Comparison of ENCODE assay signal across 19 mouse cellular contexts in genomic region chr8:128470097-128470496, GRCm38 (mm10).
DNase-seq lines count a peak whose midpoint lies in the region; ATAC-seq and TF ChIP-seq lines count a peak whose summit lies in the region.
"Had no signal": no experiment of that assay in that cellular context is flagged by ENCODE, and none has a peak within 500 bp of the region (broad histone marks: within the 10 kb centered on the region; RNA-seq: fewer than 3 reads in every experiment).

No protein-coding gene starts in this region.

- ATAC-seq in heart, embryonic 16.5 days (replicated peaks; ENCODE audit: extremely low read depth, insufficient read depth, low FRiP score): no peak
- ATAC-seq in lung, embryonic 15.5 days (ENCODE audit: borderline replicate concordance, extremely low read depth, low FRiP score, low TSS enrichment): no peak
- no peak for ATAC-seq in lung, postnatal 0 days
- no peak for ATAC-seq in midbrain, embryonic 16.5 days
- ATAC-seq: forebrain, embryonic 16.5 days; intestine, embryonic 15.5 days had no signal

- H3K9me3 ChIP-seq in heart, embryonic 16.5 days (replicated peaks; ENCODE audit: control insufficient read depth, low read length): no peaks in the 10 kb centered on the region
- no peaks in the 10 kb centered on the region for H3K9me3 ChIP-seq in lung, embryonic 15.5 days
- H3K9me3 ChIP-seq in lung, postnatal 0 days (ENCODE audit: low read length): no peaks in the 10 kb centered on the region
- H3K9me3 ChIP-seq in midbrain, embryonic 16.5 days (replicated peaks; ENCODE audit: control insufficient read depth, low read length, poor library complexity, severe bottlenecking): no peaks in the 10 kb centered on the region
- H3K9me3 ChIP-seq: embryonic facial prominence, embryonic 12.5 days; forebrain, embryonic 12.5 days; heart, embryonic 10.5 days; hindbrain, embryonic 10.5 days; intestine, embryonic 15.5 days had no signal

- no peaks in the 10 kb centered on the region for H3K27me3 ChIP-seq in heart, adult 2 months (ENCODE audit: control insufficient read depth, insufficient read depth, low read length)
- no peaks in the 10 kb centered on the region for H3K27me3 ChIP-seq in heart, embryonic 16.5 days (ENCODE audit: control insufficient read depth, insufficient read depth, low read length)
- no peaks in the 10 kb centered on the region for H3K27me3 ChIP-seq in lung, embryonic 15.5 days
- H3K27me3 ChIP-seq in lung, postnatal 0 days (replicated peaks; ENCODE audit: insufficient read depth, low read length): no peaks in the 10 kb centered on the region
- H3K27me3 ChIP-seq in midbrain, embryonic 16.5 days (ENCODE audit: control insufficient read depth, insufficient read depth, low read depth, low read length): no peaks in the 10 kb centered on the region
- H3K27me3 ChIP-seq: embryonic facial prominence, embryonic 12.5 days; forebrain, embryonic 12.5 days; intestine, embryonic 15.5 days had no signal

- TF ChIP-seq CTCF in heart, adult 2 months (IDR thresholded peaks at IDR 0.05): no peak
- TF ChIP-seq CTCF in lung, postnatal 0 days (IDR thresholded peaks at IDR 0.05): no peak

- intact Hi-C loops in heart, adult 2 months (cut with DNase I): no loop called here
- intact Hi-C loops in heart, postnatal 25 days (cut with DNase I): no loop called here

- H3K4me1 ChIP-seq in heart, adult 2 months (ENCODE audit: control insufficient read depth, insufficient read depth, low read length): peaks cover 19% of the 10 kb centered on the region
- H3K4me1 ChIP-seq in heart, embryonic 16.5 days (ENCODE audit: control insufficient read depth, insufficient read depth, low read length): peaks cover 18% of the 10 kb centered on the region
- H3K4me1 ChIP-seq in lung, embryonic 15.5 days: peaks cover 18% of the 10 kb centered on the region
- 0 out of 2 replicates have a peak, but pooled peaks cover 3% of the 10 kb centered on the region for H3K4me1 ChIP-seq in lung, postnatal 0 days (ENCODE audit: insufficient read depth, low read depth, low read length)
- H3K4me1 ChIP-seq in midbrain, embryonic 16.5 days (ENCODE audit: control insufficient read depth, insufficient read depth, low read length): no peaks in the 10 kb centered on the region
- H3K4me1 ChIP-seq: embryonic facial prominence, embryonic 12.5 days; forebrain, embryonic 12.5 days; intestine, embryonic 15.5 days had no signal

- no peak overlapping the region for H3K4me2 ChIP-seq in heart, embryonic 16.5 days (ENCODE audit: low read depth, low read length)
- no peak overlapping the region for H3K4me2 ChIP-seq in lung, embryonic 15.5 days
- no peak overlapping the region for H3K4me2 ChIP-seq in lung, postnatal 0 days (replicated peaks; ENCODE audit: low read depth, low read length)
- H3K4me2 ChIP-seq in midbrain, embryonic 16.5 days (ENCODE audit: low read length): no peak overlapping the region
- H3K4me2 ChIP-seq: embryonic facial prominence, embryonic 12.5 days; forebrain, embryonic 12.5 days; hindbrain, embryonic 14.5 days; intestine, embryonic 15.5 days had no signal

- H3K79me2 ChIP-seq in heart, adult 2 months (replicated peaks; ENCODE audit: control insufficient read depth, insufficient read depth, low read length): no peaks in the 10 kb centered on the region

- TF ChIP-seq EP300 in heart, adult 2 months (IDR thresholded peaks at IDR 0.05; ENCODE audit: insufficient read depth, low read depth, low read length): no peak
- TF ChIP-seq EP300 in lung, postnatal 0 days (IDR thresholded peaks at IDR 0.05): no peak

- 12% methylated on average over 2 of the region's 2 CpGs for WGBS in heart, adult 2 months
- WGBS in heart, embryonic 16.5 days: 33% methylated on average over 2 of the region's 2 CpGs
- WGBS in lung, embryonic 15.5 days: 22% methylated on average over 2 of the region's 2 CpGs
- WGBS in lung, postnatal 0 days: 22% methylated on average over 2 of the region's 2 CpGs
- 65% methylated on average over 2 of the region's 2 CpGs for WGBS in midbrain, embryonic 16.5 days

- no peak overlapping the region for H3K4me3 ChIP-seq in heart, adult 2 months
- H3K4me3 ChIP-seq in heart, embryonic 16.5 days (ENCODE audit: low read length): no peak overlapping the region
- no peak overlapping the region for H3K4me3 ChIP-seq in lung, embryonic 15.5 days
- no peak overlapping the region for H3K4me3 ChIP-seq in lung, postnatal 0 days (ENCODE audit: low read depth, low read length)
- no peak overlapping the region for H3K4me3 ChIP-seq in midbrain, embryonic 16.5 days (ENCODE audit: low read depth, low read length)
- H3K4me3 ChIP-seq: embryonic facial prominence, embryonic 12.5 days; forebrain, embryonic 12.5 days; heart, embryonic 10.5 days; hindbrain, embryonic 10.5 days; intestine, embryonic 15.5 days had no signal

- no peak overlapping the region for H3K9ac ChIP-seq in heart, adult 2 months (ENCODE audit: low read depth, low read length)
- H3K9ac ChIP-seq in heart, embryonic 16.5 days (ENCODE audit: low read length): no peak overlapping the region
- no peak overlapping the region for H3K9ac ChIP-seq in lung, embryonic 15.5 days
- no peak overlapping the region for H3K9ac ChIP-seq in lung, postnatal 0 days (replicated peaks; ENCODE audit: low read depth)
- no peak overlapping the region for H3K9ac ChIP-seq in midbrain, embryonic 16.5 days (ENCODE audit: low read depth, low read length)
- H3K9ac ChIP-seq: embryonic facial prominence, embryonic 12.5 days; forebrain, embryonic 12.5 days; hindbrain, embryonic 14.5 days; intestine, embryonic 15.5 days had no signal

- no peak for TF ChIP-seq POLR2A in heart, adult 2 months (IDR thresholded peaks at IDR 0.05; ENCODE audit: insufficient read depth, low read depth, low read length)

- H3K27ac ChIP-seq in heart, adult 2 months: 0 out of 2 replicates have a peak overlapping the region, but pooled peaks have one; percentile 5
- H3K27ac ChIP-seq in heart, embryonic 16.5 days (ENCODE audit: low read length): peak overlapping the region; percentile 73
- peak overlapping the region; percentile 41 for H3K27ac ChIP-seq in lung, embryonic 15.5 days
- H3K27ac ChIP-seq in lung, postnatal 0 days (ENCODE audit: low read length): no peak overlapping the region
- no peak overlapping the region for H3K27ac ChIP-seq in midbrain, embryonic 16.5 days (ENCODE audit: low read length)
- H3K27ac ChIP-seq: embryonic facial prominence, embryonic 12.5 days; forebrain, embryonic 12.5 days; heart, embryonic 10.5 days; hindbrain, embryonic 10.5 days; hindbrain, embryonic 14.5 days; intestine, embryonic 15.5 days had no signal

- H3K36me3 ChIP-seq in heart, adult 2 months (ENCODE audit: control insufficient read depth, insufficient read depth, low read length): peaks cover 78% of the 10 kb centered on the region
- H3K36me3 ChIP-seq in heart, embryonic 16.5 days (ENCODE audit: control insufficient read depth, insufficient read depth): peaks cover 62% of the 10 kb centered on the region
- H3K36me3 ChIP-seq in lung, embryonic 15.5 days: peaks cover 42% of the 10 kb centered on the region
- peaks cover 31% of the 10 kb centered on the region for H3K36me3 ChIP-seq in lung, postnatal 0 days (ENCODE audit: insufficient read depth, low read length)
- peaks cover 16% of the 10 kb centered on the region; the same call in 1 of the 2 replicates for H3K36me3 ChIP-seq in midbrain, embryonic 16.5 days (ENCODE audit: control insufficient read depth, insufficient read depth, low read length)
- H3K36me3 ChIP-seq: intestine, embryonic 15.5 days had no signal

- DNase-seq in heart, adult 2 months: no peak
- no peak for DNase-seq in heart, postnatal 25 days (ENCODE audit: low spot score)
- no peak for DNase-seq in heart, adult 9 months (ENCODE audit: low spot score in 2 of 2)
- DNase-seq in lung, postnatal 0 days (ENCODE audit: low spot score): no peak
- DNase-seq: adrenal gland, postnatal 10 days; cerebellum, adult 11-12 months; cerebellum, adult 9-10 months; cerebellum, postnatal 25 days; gastrocnemius, postnatal 10 days had no signal

Comparison
In these comparisons a context has a peak if more than half of its experiments do, and no peak if none do; other contexts are left out.
1. H3K27ac ChIP-seq: peak in heart, adult 2 months (single experiment), heart, embryonic 16.5 days (single experiment) and lung, embryonic 15.5 days (single experiment); none in lung, postnatal 0 days (single experiment) and midbrain, embryonic 16.5 days (single experiment).